Mouse (Mus musculus): ENCODE measurements around the gene Ttc17. TPM values are rescaled to one million over a fixed set of nuclear protein-coding genes. Genes with fewer than 3 reads are reported as not detected.

Ttc17 gene
- 20.7 and 21.1 TPM in 2 replicates for polyA plus RNA-seq (2015; fragmentation: Nextera tagmentation; extraction: Ambion mirVana)

GRCm38 (mm10) chr2:94406083-94406957 is at the start of gene Ttc17:
TSS of gene Ttc17 (minus strand) at chr2:94406689.
- peak within 1 kb of the TSS; percentile 95 for H3K27ac ChIP-seq (replicated peaks)
- H3K36me3 ChIP-seq: peaks cover 18% of the 10 kb centered on the region
- ATAC-seq (ENCODE audit: low read depth): peak; percentile 96
- peak within 1 kb of the TSS; percentile 90 for H3K9ac ChIP-seq
- H3K27me3 ChIP-seq: no peaks in the 10 kb centered on the region
- H3K4me2 ChIP-seq: peak within 1 kb of the TSS; percentile 87
- peaks cover 45% of the 10 kb centered on the region for H3K4me1 ChIP-seq (replicated peaks)
- H3K9me3 ChIP-seq: no peaks in the 10 kb centered on the region
- under 1% methylated on average over 77 of the region's 77 CpGs for WGBS
- H3K4me3 ChIP-seq: peak within 1 kb of the TSS; percentile 95

DNA sequence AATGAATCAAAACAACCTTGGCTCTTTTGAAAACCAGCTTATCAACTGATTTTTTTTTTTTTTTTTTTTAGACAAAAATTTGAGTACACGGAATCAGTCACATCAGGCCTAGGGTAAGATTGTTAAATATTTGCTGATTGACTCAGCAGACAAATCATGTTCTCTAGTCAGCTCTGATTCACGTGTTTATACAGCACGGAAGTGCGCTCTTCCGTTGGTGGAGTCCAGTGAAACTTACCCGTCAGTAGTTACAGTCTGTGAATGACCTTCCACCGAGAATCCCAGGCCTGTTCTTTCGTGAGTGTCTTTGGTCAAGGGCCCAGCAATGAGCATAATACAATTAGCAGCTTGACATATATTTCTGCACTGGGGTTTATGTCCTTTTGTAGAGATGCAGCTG is 43.2 kb upstream of the Ttc17 start:
- Histone ChIP-seq H3K36me3 (no peaks in the 10 kb centered on the region), H3K27me3 (no peaks in the 10 kb centered on the region), H3K9me3 (no peaks in the 10 kb centered on the region), H3K9ac (no peak overlapping the region), H3K27ac (replicated peaks) (no peak overlapping the region), H3K4me1 (replicated peaks) (no peaks in the 10 kb centered on the region), H3K4me3 (no peak overlapping the region), H3K4me2 (no peak overlapping the region)
- WGBS: 92% methylated on average over 8 of the region's 8 CpGs
- no peak for ATAC-seq (ENCODE audit: low read depth)

DNA sequence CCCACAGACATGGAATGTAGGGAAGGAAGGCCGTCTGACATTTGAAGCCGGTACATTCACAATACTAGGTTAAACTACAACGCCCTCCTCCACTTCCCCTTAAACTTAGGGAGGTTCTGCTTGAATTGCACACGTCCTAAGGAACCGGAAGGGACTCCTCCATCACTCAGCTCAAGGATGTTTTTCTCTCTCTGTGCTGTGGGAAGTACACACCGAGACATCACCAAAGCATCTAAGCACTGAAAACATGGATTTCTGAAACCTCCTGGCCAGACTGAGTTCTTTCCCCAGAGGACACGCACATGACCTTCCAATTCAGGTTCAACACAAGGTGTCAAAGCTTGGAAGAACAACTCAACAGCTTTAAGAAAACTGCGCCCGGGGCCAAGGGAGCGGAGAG is 30.5 kb upstream of the Ttc17 start:
- H3K4me2 ChIP-seq: peak overlapping the region; percentile 99
- H3K27me3 ChIP-seq: 0 out of 2 replicates have a peak, but pooled peaks cover 5% of the 10 kb centered on the region
- no peaks in the 10 kb centered on the region for H3K36me3 ChIP-seq
- no peaks in the 10 kb centered on the region for H3K9me3 ChIP-seq
- no peak for ATAC-seq (ENCODE audit: low read depth)
- H3K4me1 ChIP-seq (replicated peaks): peaks cover 28% of the 10 kb centered on the region
- peak overlapping the region; percentile 95 for H3K9ac ChIP-seq
- under 1% methylated on average over 10 of the region's 10 CpGs for WGBS
- peak overlapping the region; percentile 95 for H3K4me3 ChIP-seq
- peak overlapping the region; percentile 86; the same call in 1 of the 2 replicates for H3K27ac ChIP-seq (replicated peaks)

- no peaks in the 10 kb centered on the region for H3K36me3 ChIP-seq
- H3K4me2 ChIP-seq: no peak overlapping the region
- H3K9me3 ChIP-seq: no peaks in the 10 kb centered on the region
- no peak for ATAC-seq (ENCODE audit: low read depth)
- WGBS: 86% methylated on average over 7 of the region's 7 CpGs
- peaks cover 28% of the 10 kb centered on the region for H3K4me1 ChIP-seq (replicated peaks)
- 0 out of 2 replicates have a peak overlapping the region, but pooled peaks have one; percentile 95 for H3K9ac ChIP-seq
- no peak overlapping the region for H3K27ac ChIP-seq (replicated peaks)
- H3K4me3 ChIP-seq: no peak overlapping the region
- no peaks in the 10 kb centered on the region for H3K27me3 ChIP-seq
These were observed 29.0 kb upstream of the Ttc17 start for GRCm38 (mm10) chr2:94435481-94435880.

DNA sequence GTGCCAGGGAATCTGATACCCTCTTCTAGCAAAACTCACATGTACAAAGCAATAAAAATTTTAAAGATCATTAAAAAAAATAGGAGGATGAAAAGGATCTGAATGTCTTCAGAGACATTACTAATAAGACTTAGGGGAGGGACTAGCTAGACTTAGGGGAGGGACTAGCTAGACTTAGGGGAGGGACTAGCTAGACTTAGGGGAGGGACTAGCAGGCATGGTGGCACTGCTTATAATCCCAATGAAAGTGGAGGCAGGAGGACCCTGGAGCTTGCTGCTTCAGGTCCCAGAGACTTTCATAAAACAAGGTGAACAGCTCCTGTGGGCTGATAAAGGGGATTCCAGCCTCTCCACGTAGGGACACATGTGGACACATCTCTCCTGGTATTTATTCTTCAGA is 28.3 kb upstream of the Ttc17 start:
- H3K36me3 ChIP-seq: no peaks in the 10 kb centered on the region

DNA sequence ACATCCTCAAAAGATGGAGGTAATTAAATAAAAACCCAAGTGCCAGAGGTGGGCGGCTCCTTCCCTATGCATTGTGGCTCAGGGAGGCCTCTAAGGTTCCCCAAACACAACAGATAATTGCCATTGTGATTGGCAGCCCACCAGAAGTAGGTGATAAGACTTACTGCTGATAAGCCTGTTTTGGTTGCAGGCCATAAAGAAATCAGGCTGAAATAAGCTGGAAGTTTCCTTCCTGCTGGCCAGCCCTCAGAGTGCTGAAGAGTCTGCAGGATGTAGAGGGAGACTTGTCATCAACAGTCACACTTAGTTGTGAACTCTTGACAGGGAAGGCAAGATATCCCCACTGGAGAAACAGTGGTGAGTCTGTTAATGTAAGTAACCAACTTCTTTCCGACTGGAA is 25.7 kb upstream of the Ttc17 start:
- no peak for ATAC-seq (ENCODE audit: low read depth)
- H3K36me3 ChIP-seq: peaks cover 7% of the 10 kb centered on the region
- H3K9ac ChIP-seq: no peak overlapping the region
- no peaks in the 10 kb centered on the region for H3K27me3 ChIP-seq
- 76% methylated on average over 2 of the region's 2 CpGs for WGBS
- peaks cover 27% of the 10 kb centered on the region for H3K4me1 ChIP-seq (replicated peaks)
- no peak overlapping the region for H3K4me3 ChIP-seq
- H3K27ac ChIP-seq (replicated peaks): no peak overlapping the region
- no peaks in the 10 kb centered on the region for H3K9me3 ChIP-seq
- H3K4me2 ChIP-seq: no peak overlapping the region

More for the DNA sequence above, 28.3 kb upstream of the Ttc17 start:
- 71% methylated on average over 1 of the region's 1 CpGs for WGBS
- Histone ChIP-seq H3K4me2 (no peak overlapping the region), H3K27me3 (no peaks in the 10 kb centered on the region), H3K4me3 (no peak overlapping the region), H3K4me1 (replicated peaks) (peaks cover 28% of the 10 kb centered on the region), H3K9me3 (no peaks in the 10 kb centered on the region), H3K27ac (replicated peaks) (no peak overlapping the region), H3K9ac (no peak overlapping the region)
- ATAC-seq (ENCODE audit: low read depth): no peak

DNA sequence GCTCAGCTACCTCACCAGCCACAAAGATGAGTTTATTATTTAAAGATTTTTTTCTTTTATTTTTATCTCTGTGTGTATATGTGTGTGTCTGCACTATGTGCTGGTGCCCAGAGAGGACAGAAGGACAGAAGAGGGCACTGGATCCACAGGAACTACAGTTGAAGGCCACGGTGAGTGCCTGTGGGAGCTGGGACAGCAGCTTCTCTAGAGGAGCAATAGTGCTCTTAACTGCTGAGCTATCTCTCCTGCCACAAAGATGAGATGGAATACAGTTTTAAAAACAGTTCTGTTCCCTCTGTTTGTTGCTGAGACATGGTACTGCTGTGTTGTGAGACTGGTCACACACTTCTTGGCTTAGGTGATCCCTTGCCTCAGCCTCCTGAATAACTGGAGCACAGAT is 22.0 kb upstream of the Ttc17 start:
- H3K27ac ChIP-seq (replicated peaks): no peak overlapping the region
- 96% methylated on average over 1 of the region's 1 CpGs for WGBS
- no peak for ATAC-seq (ENCODE audit: low read depth)
- no peaks in the 10 kb centered on the region for H3K27me3 ChIP-seq
- H3K9me3 ChIP-seq: no peaks in the 10 kb centered on the region
- H3K36me3 ChIP-seq: peaks cover 43% of the 10 kb centered on the region
- H3K4me2 ChIP-seq: no peak overlapping the region
- H3K4me3 ChIP-seq: no peak overlapping the region
- no peak overlapping the region for H3K9ac ChIP-seq
- H3K4me1 ChIP-seq (replicated peaks): no peaks in the 10 kb centered on the region

DNA sequence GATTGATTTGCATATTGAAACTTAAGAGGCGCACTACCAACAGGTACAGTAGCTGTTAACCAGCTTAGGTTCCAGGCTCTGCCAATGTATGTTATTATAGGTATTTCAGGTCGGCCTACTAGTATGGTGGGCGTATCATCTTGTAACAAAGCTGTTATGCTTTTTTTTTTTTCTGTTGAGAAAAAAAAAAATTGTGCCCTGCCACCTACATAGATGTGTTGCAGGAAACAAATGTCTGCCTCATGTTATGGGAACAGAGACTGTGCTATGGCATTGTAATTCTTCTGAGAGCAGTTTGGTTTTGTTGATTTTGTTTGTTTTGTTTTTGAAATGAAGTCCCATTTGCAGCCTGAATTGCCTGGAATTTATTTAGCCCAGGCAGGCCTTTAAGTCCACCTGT is 952 bp upstream of the Ttc17 start:
- H3K27me3 ChIP-seq: no peaks in the 10 kb centered on the region
- H3K9ac ChIP-seq: peak overlapping the region; percentile 90
- H3K4me2 ChIP-seq: peak overlapping the region; percentile 87
- H3K9me3 ChIP-seq: no peaks in the 10 kb centered on the region
- peaks cover 45% of the 10 kb centered on the region for H3K4me1 ChIP-seq (replicated peaks)
- H3K27ac ChIP-seq (replicated peaks): no peak overlapping the region
- WGBS: 40% methylated on average over 3 of the region's 3 CpGs
- H3K4me3 ChIP-seq: peak overlapping the region; percentile 95
- ATAC-seq (ENCODE audit: low read depth): no peak
- H3K36me3 ChIP-seq: peaks cover 26% of the 10 kb centered on the region

GRCm38 (mm10) chr2:94407021-94407420 is 532 bp upstream of the Ttc17 start:
- Histone ChIP-seq H3K9ac (peak overlapping the region; percentile 90), H3K27ac (replicated peaks) (no peak overlapping the region; the same call in 1 of the 2 replicates), H3K9me3 (no peaks in the 10 kb centered on the region), H3K36me3 (peaks cover 23% of the 10 kb centered on the region), H3K4me1 (replicated peaks) (peaks cover 45% of the 10 kb centered on the region), H3K4me2 (peak overlapping the region; percentile 87), H3K4me3 (peak overlapping the region; percentile 95), H3K27me3 (no peaks in the 10 kb centered on the region)
- WGBS: 1% methylated on average over 13 of the region's 13 CpGs
- ATAC-seq (ENCODE audit: low read depth): no peak; the same call in 1 of the 2 replicates

DNA sequence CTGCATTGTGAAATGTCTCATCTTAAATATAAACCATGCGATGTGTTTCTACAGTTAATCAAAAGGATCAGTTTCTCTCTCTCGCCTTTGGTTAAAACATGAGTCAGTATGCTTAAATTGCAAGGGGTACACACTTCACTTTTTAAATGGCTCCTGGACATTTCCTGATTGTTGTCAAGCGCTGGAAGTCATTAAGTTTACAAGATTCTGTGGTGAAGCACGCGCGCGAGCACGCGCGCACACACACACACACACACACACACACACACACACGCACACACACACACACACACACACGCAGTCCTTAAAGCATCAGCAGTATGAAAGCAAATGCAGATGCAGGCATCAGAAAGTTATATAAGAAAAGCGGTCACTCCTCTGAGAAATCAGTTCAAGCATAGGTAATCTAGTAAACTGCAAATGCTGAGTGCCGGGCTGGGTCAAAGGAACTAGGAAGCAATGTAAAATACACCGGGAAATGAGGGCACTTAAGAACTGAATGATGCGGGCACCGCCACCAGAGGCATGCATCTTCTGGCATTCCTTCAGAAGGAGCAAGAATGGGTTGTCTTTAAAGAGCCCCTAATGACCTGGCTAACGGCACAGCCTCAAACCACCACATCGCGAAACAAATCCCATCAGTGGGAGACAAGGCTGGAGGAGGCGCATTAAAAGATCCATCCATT is 949 bp downstream of the Ttc17 start:
- H3K4me1 ChIP-seq (replicated peaks): peaks cover 45% of the 10 kb centered on the region
- H3K36me3 ChIP-seq: peaks cover 11% of the 10 kb centered on the region
- no peaks in the 10 kb centered on the region for H3K9me3 ChIP-seq
- peak overlapping the region; percentile 95 for H3K27ac ChIP-seq (replicated peaks)
- H3K4me2 ChIP-seq: peak overlapping the region; percentile 75
- 7% methylated on average over 21 of the region's 21 CpGs for WGBS
- H3K9ac ChIP-seq: peak overlapping the region; percentile 90
- peak overlapping the region; percentile 95 for H3K4me3 ChIP-seq
- no peaks in the 10 kb centered on the region for H3K27me3 ChIP-seq
- no peak for ATAC-seq (ENCODE audit: low read depth)

DNA sequence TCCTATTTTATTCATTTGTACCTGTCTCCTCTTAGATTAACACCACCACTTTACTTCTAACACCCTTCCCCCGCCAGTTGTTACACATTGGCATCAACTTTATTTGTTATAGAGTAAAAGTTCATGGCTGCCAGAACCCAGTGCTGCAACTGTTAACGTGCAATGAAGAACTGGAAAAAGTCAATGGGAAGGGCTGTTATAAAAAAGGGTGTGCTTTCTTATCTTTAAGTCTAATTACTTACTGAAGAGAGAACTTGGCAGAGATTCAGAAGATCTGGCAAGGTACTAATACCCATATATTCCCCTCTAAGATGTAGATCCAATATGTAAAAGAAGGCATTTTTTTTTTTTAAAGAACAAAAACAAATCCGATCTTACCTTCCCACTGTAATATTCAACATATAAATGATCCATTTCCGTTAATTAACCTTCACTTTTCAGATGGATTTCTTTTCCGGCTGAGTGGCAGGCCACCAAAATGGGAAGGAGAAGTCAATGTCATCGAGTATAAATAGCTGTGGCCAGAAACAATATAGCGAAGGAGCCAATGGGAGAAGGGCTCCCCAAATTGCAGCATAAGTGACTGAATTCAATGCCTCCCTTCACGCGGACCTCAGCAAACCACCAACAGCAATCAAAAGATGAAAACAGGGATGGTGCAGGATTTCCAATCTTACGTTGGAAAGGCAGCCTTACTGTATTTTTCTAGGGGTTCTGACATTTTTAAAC is 1.8 kb downstream of the Ttc17 start:
- Histone ChIP-seq H3K4me1 (replicated peaks) (peaks cover 45% of the 10 kb centered on the region), H3K27ac (replicated peaks) (no peak overlapping the region), H3K27me3 (no peaks in the 10 kb centered on the region), H3K4me2 (peak overlapping the region; percentile 75), H3K9ac (0 out of 2 replicates have a peak overlapping the region, but pooled peaks have one; percentile 90), H3K36me3 (peaks cover 6% of the 10 kb centered on the region; the same call in 1 of the 2 replicates), H3K9me3 (no peaks in the 10 kb centered on the region), H3K4me3 (peak overlapping the region; percentile 95)
- WGBS: 70% methylated on average over 10 of the region's 10 CpGs
- ATAC-seq (ENCODE audit: low read depth): no peak
